Mouse (Mus musculus) MEL (cell line): Measurements from ENCODE around the gene Hgd.

Source experiments
- CTCF ChIP-seq, 3 experiments: IDR thresholded peaks in 2 of 3; conservative IDR thresholded peaks in 1 of 3; 2 replicates each; pipeline ENCODE4 v1.5.1; 2011 to 2012; ENCODE audit warnings: low read length in 3 of 3, low read depth in 2 of 3, mild to moderate bottlenecking in 2 of 3, improper control_type of control experiment in 1 of 3, inconsistent platforms in 1 of 3, mixed read lengths in 1 of 3, moderate library complexity in 1 of 3; ENCODE audit not compliant: control insufficient read depth in 1 of 3, insufficient read depth in 1 of 3, poor library complexity in 1 of 3, severe bottlenecking in 1 of 3
- E2F4 ChIP-seq: IDR thresholded peaks from 2 replicates; pipeline ENCODE4 v1.6.1; 2011; ENCODE audit warnings: low read depth, low read length, improper control_type of control experiment, borderline replicate concordance
- ETS1 ChIP-seq: IDR thresholded peaks from 2 replicates; pipeline ENCODE4 v1.6.1; 2012; ENCODE audit warnings: low read depth, mild to moderate bottlenecking, inconsistent platforms, low read length, improper control_type of control experiment, moderate library complexity
- HCFC1 ChIP-seq: IDR thresholded peaks from 2 replicates; pipeline ENCODE4 v1.6.1; 2012; ENCODE audit warnings: low read depth, mild to moderate bottlenecking, inconsistent platforms, low read length, improper control_type of control experiment, moderate library complexity
- MEF2A ChIP-seq: IDR thresholded peaks from 2 replicates; pipeline ENCODE4 v1.6.1; 2014; ENCODE audit warnings: low read depth, mild to moderate bottlenecking, inconsistent platforms, low read length, improper control_type of control experiment; ENCODE audit not compliant: poor library complexity, insufficient replicate concordance, severe bottlenecking; ENCODE audit errors: extremely low read depth
- NELFE ChIP-seq: IDR thresholded peaks from 2 replicates; pipeline ENCODE4 v1.6.1; 2011; ENCODE audit warnings: low read depth, low read length, improper control_type of control experiment
- TAL1 ChIP-seq: IDR thresholded peaks from 2 replicates; pipeline ENCODE4 v1.6.1; 2012; ENCODE audit warnings: mild to moderate bottlenecking, inconsistent platforms, low read length, moderate library complexity, mixed read lengths
- UBTF ChIP-seq: IDR thresholded peaks from 2 replicates; pipeline ENCODE4 v1.6.1; 2012; ENCODE audit warnings: low read depth, mild to moderate bottlenecking, inconsistent platforms, low read length, improper control_type of control experiment, moderate library complexity, borderline replicate concordance; ENCODE audit not compliant: insufficient read depth
- ZC3H11A ChIP-seq: IDR thresholded peaks from 2 replicates; pipeline ENCODE4 v1.6.1; 2012; ENCODE audit warnings: low read depth, mild to moderate bottlenecking, inconsistent platforms, low read length, improper control_type of control experiment

GRCm38 (mm10) chr16:37663643-37664459 lies 83.9 kb downstream of the Hgd start:
- TF ChIP-seq ETS1 = no peak
- TF ChIP-seq CTCF (IDR thresholded peaks at IDR 0.05 in 2 of 3, conservative IDR thresholded peaks at IDR 0.05 in 1 of 3; ENCODE audit: control insufficient read depth in 1 of 3, insufficient read depth in 1 of 3, low read depth in 2 of 3, low read length in 3 of 3, poor library complexity in 1 of 3, severe bottlenecking in 1 of 3) = no peak
- TF ChIP-seq HCFC1 = no peak
- TF ChIP-seq TAL1 = no peak
- no peak for TF ChIP-seq UBTF
- no peak for TF ChIP-seq ZC3H11A
- TF ChIP-seq MEF2A = no peak
- no peak for TF ChIP-seq E2F4
- no peak for TF ChIP-seq NELFE
